Mouse (Mus musculus) kidney, adult 2 months (tissue): ENCODE data around the gene Grk6. TPM values are rescaled to one million over a fixed set of nuclear protein-coding genes. Genes with fewer than 3 reads are reported as not detected.

Source experiments
- DNase-seq: peaks from one replicate; pipeline ENCODE4 v3.0.0; 2021
- H3K27ac ChIP-seq: fragments of 200-500 bp; 2 replicates; pipeline ENCODE4 v1.5.1; 2012; ENCODE audit warnings: low read depth, low read length, control low read depth, inconsistent platforms; ENCODE audit not compliant: insufficient read depth
- H3K27me3 ChIP-seq: fragments of 200-500 bp; replicated peaks from 2 replicates; pipeline ENCODE4 v1.6.1; 2012; ENCODE audit warnings: mild to moderate bottlenecking, moderate library complexity, low read length, inconsistent platforms; ENCODE audit not compliant: control insufficient read depth, insufficient read depth
- H3K36me3 ChIP-seq: fragments of 200-500 bp; 2 replicates; pipeline ENCODE4 v1.6.1; 2012; ENCODE audit warnings: mild to moderate bottlenecking, moderate library complexity, low read length, inconsistent platforms; ENCODE audit not compliant: control insufficient read depth, insufficient read depth
- H3K4me1 ChIP-seq: fragments of 200-500 bp; 2 replicates; pipeline ENCODE4 v1.6.1; 2011; ENCODE audit warnings: low read length; ENCODE audit not compliant: control insufficient read depth, insufficient read depth
- H3K4me3 ChIP-seq: fragments of 200-500 bp; 2 replicates; pipeline ENCODE4 v1.5.1; 2011; ENCODE audit warnings: mild to moderate bottlenecking, low read depth, low read length, control low read depth; ENCODE audit not compliant: insufficient read depth
- CTCF ChIP-seq: fragments of 200-500 bp; conservative IDR thresholded peaks from 2 replicates; pipeline ENCODE4 v1.5.1; 2011; ENCODE audit warnings: low read depth, mild to moderate bottlenecking, control low read depth, low read length, moderate library complexity, mixed read lengths; ENCODE audit not compliant: insufficient read depth, insufficient read length
- POLR2A ChIP-seq: fragments of 200-500 bp; IDR thresholded peaks from one replicate; pipeline ENCODE4 v1.6.1; 2011; ENCODE audit warnings: low read depth, low read length, control low read depth
- WGBS: fragments of 180-500 bp; shearing (Covaris S2); methylation state at CpG from one replicate; pipeline ENCODE4 v1.1.7; 2018; 5-methylcytosine and 5-hydroxymethylcytosine counted together
- polyA plus RNA-seq: library from polyadenylated mRNA; depleted of rRNA; stranded (reverse); fragments of >200 nt; gene quantifications from 2 replicates; pipeline ENCODE4 v1.2.3, GENCODE M21; 2012

The Grk6 gene
- polyA plus RNA-seq, 1 experiment, result 27.4 TPM

DNA sequence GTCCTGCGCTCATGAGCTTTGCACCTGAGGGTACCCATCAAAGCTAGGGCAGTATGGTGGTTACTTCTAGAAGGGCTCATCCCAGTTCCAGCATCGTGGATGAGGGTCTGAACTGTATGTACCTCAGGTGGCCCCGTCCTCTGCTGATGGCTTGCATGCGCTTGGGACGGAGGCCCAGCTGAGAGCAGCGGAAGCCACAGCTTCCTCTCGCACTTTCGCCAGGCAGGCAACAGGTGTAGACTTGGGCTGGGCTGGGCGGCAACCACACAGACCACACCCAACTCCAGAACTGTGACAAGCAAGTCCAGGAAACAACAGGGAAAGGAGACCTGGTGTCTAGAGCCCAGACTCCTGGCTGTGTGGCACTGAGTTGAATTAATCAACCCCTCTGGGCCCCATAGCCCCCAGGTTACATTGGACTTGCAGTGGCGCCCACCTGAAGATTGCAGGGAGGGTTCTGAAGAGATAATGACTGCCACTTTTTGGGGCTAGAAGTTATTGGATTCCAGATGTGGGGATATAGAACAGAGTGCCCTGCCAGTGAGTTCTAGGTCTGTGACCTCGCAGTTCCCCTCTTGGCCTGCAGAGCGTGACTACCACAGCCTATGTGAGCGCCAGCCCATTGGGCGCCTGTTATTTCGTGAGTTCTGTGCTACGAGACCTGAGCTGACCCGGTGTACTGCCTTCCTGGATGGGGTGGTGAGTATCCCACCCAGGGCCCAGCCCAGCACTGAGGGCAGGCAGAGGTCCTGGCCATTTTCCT lies 5.0 kb downstream of the Grk6 start:
- DNase-seq, result no peak
- Histone ChIP-seq H3K4me1 (peaks cover 5% of the 10 kb centered on the region; the same call in 1 of the 2 replicates), H3K27ac (no peak overlapping the region), H3K4me3 (no peak overlapping the region), H3K27me3 (no peaks in the 10 kb centered on the region), H3K36me3 (no peaks in the 10 kb centered on the region)
- TF ChIP-seq CTCF (0 out of 2 replicates have a peak, but pooled peaks have one; percentile 9), POLR2A (no peak)
- 87% methylated on average over 17 of the region's 17 CpGs for WGBS

DNA sequence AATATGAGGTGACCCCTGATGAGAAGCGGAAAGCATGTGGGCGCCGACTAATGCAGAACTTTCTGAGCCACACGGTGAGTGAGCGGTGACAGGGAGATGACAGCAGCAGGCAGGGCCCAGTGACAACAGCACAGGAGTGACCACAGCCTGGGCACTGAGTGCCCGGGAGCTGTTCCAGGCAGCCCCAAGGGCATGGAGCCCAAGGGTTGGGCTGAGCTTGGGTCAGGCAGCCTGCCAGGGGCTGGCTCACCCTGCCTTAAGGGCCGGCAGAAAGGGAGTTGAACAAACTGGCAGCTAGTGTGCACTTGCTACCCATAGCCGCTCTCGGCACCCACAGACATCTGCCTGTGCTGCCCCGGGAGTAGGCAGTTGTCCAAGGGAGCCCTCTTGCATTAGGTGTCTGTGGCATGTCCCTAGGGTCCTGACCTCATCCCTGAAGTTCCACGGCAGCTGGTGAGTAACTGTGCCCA lies 5.7 kb downstream of the Grk6 start:
- Histone ChIP-seq H3K4me3 (no peak overlapping the region), H3K27me3 (no peaks in the 10 kb centered on the region), H3K27ac (no peak overlapping the region), H3K4me1 (peaks cover 5% of the 10 kb centered on the region; the same call in 1 of the 2 replicates), H3K36me3 (no peaks in the 10 kb centered on the region)
- peak; percentile 46 for DNase-seq
- WGBS, result 85% methylated on average over 11 of the region's 11 CpGs
- TF ChIP-seq POLR2A, result no peak
- TF ChIP-seq CTCF, result no peak

DNA sequence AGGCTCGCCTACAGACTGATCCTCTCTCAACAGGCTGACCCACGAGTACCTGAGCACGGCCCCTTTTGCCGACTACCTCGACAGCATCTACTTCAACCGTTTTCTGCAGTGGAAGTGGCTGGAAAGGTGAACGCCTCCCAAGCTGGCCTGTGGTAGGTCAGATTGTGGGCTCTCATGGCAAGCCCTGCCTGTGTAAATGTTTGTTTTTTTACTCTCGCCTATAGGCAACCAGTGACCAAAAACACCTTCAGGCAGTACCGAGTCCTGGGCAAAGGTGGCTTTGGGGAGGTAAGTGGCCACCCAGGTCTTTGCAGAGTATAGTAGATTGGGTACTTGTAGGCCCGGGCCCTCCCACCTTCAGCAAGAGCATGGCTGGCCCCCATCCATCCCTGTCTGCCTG lies 6.4 kb downstream of the Grk6 start:
- no peak for TF ChIP-seq POLR2A
- TF ChIP-seq CTCF, result no peak
- Histone ChIP-seq H3K27ac (no peak overlapping the region), H3K4me3 (no peak overlapping the region), H3K27me3 (no peaks in the 10 kb centered on the region), H3K4me1 (no peaks in the 10 kb centered on the region), H3K36me3 (no peaks in the 10 kb centered on the region)
- DNase-seq, result no peak
- WGBS, result 91% methylated on average over 10 of the region's 10 CpGs

DNA sequence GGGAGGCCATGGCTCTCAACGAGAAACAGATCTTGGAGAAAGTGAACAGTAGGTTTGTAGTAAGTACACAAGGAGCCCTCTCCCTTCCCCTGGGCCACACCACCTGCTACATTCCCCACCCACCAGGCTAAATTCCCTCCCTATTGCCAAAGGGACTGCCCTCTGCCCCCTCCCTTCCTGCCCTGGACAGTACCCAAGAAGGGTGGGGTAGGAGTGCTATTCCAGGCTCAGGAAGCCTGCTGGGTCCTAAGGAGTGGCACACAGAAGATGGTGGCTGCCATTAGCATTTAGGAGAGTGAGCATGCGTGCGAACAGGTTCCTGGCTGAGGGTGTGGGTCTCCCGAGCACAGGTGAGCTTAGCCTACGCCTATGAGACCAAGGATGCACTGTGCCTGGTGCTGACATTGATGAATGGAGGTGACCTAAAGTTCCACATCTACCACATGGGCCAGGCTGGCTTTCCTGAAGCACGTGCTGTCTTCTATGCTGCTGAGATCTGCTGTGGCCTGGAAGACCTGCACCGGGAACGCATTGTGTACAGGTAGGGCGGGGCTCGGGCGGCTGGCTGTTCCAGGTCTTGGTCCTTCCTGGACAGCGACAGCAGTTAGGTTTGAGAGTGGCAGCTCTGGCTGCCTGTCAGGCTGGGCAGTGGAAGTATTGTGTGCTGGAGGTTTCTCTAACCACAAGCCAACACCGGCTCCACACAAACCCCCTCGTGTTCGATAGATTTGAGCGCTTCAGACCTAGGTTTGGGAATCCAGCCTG lies 7.1 kb downstream of the Grk6 start:
- DNase-seq, result peak; percentile 66
- 87% methylated on average over 16 of the region's 16 CpGs for WGBS
- TF ChIP-seq POLR2A, result no peak
- no peak for TF ChIP-seq CTCF
- no peaks in the 10 kb centered on the region for H3K36me3 ChIP-seq
- no peak overlapping the region for H3K4me3 ChIP-seq
- no peaks in the 10 kb centered on the region for H3K4me1 ChIP-seq
- no peaks in the 10 kb centered on the region for H3K27me3 ChIP-seq
- no peak overlapping the region for H3K27ac ChIP-seq

DNA sequence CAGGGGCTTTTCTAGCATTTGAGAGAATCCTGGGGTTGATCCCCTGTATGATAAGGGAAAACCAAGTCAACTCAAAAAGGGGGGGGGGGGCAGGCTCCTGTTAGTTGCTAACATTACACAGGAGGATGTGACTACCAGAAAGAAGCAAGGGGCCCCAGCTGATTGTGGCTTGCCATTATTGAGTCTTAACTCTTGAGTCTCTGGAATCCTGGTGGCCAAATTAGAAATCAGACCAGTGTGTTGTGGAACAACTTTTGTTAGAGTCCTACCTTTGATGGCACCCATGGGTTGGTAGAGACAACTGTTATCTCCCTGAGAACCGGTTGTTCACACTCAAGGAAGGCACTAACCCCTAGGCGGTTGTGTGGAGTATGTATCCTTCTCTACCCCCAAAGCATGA lies 18.1 kb downstream of the Grk6 start:
- H3K36me3 ChIP-seq, result no peaks in the 10 kb centered on the region
- no peak for DNase-seq
- H3K27ac ChIP-seq, result no peak overlapping the region
- H3K4me1 ChIP-seq, result no peaks in the 10 kb centered on the region
- no peaks in the 10 kb centered on the region for H3K27me3 ChIP-seq
- no peak overlapping the region for H3K4me3 ChIP-seq
- TF ChIP-seq POLR2A (no peak), CTCF (no peak)
- WGBS, result 76% methylated on average over 2 of the region's 2 CpGs

DNA sequence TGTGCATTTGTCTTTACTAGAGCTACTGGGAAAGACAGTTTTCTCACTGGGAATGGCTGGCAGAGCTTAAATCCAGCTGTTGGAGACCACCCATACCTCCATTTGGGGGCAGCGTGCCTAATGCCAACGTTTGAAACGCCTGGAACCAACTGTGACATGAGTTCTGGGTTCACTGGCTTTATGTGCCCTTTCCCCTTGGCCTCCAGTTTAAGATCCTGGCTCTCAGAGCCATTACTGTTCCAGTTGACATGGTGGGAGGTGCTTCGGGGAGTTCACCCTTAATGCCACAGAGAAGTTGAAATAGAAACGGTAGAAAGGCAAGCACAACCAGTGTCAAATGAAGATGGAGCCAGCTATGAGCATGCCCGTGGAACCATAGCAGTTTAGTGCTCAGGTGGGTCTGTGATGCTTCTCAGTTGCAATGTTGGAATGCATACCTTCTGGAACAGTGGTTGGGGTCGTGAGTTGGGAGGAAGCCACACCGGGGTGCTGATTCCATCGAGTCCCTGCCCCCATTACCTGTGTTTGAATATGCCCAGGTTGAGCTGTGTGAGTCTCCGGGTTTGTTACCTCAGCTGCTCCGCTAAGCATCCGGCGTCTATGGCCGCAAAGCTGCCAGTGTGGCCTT lies 18.6 kb downstream of the Grk6 start:
- Histone ChIP-seq H3K36me3 (no peaks in the 10 kb centered on the region), H3K27me3 (no peaks in the 10 kb centered on the region), H3K4me3 (peak overlapping the region; percentile 42; the same call in 1 of the 2 replicates), H3K4me1 (no peaks in the 10 kb centered on the region), H3K27ac (no peak overlapping the region)
- TF ChIP-seq CTCF (no peak), POLR2A (no peak)
- DNase-seq, result no peak
- WGBS, result 9% methylated on average over 14 of the region's 14 CpGs

DNA sequence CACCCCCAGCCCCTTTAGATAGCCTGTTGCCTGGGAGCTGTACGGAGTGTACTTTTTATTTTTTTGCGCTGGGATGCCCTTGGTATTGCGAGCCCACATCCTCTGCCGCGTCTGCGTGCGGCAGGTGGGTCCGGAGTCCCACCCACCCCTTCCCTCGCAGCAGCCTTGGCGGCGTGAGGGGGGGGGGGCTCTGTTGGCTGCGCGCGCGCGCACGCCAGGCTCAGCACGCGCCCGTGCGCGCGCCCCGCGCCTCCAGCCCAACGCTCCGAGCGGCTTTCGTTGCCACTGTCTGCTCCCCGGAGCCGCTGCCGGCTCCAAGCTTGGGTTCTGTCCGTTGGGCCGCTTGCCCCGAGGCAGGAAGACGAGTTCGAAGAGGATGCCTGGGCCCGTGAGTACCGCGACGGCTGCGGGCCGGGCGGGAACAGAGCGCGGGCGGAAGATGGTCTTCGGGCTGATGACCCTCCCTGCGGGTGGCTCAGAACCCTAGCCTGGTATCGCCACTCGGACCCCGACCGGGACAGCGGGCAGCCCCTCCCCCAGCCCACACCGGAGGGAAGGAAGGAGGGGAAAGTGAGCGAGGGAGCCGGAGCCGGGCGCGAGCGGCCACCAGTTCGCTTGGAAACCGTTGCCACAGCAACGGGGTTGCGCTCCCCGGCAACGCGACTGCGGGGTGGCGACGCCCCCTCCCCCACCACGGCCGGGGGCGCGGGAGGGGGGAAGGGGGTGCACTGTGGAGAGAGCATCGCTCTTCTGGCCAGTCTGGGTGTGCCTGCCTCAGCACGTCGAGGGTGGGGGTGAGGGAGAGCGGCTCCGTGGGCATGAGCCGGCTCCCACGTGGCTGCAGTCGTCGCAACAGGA lies 19.4 kb downstream of the Grk6 start, which contains the start of gene Prr7:
Gene Prr7, plus strand, starts transcription at position 241 of the 858 bp plus-strand sequence.
- H3K4me1 ChIP-seq, result no peaks in the 10 kb centered on the region
- no peaks in the 10 kb centered on the region for H3K27me3 ChIP-seq
- DNase-seq, result no peak
- no peak within 1 kb of the TSS for H3K27ac ChIP-seq
- TF ChIP-seq POLR2A (no peak), CTCF (no peak)
- no peaks in the 10 kb centered on the region for H3K36me3 ChIP-seq
- H3K4me3 ChIP-seq, result peak within 1 kb of the TSS; percentile 42; the same call in 1 of the 2 replicates
- 1% methylated on average over 81 of the region's 84 CpGs for WGBS
